Mouse (Mus musculus): Measurements from ENCODE around the gene Lyst.
A peak's percentile ranks its signal among the peaks of the same experiment; 100 is the strongest.
"Not testable (repeated sequence)": the region's sequence is repeated elsewhere in the genome, so short reads cannot be mapped to it uniquely, and the experiment has no call there.

The Lyst gene

GRCm38 (mm10) chr13:13637577-13637976, 47.4 kb downstream of the Lyst start:
- DNase-seq (ENCODE audit: low read depth, low spot score), result no peak

- DNase-seq (ENCODE audit: low read depth, low spot score), result no peak
These were observed 47.8 kb downstream of the Lyst start for GRCm38 (mm10) chr13:13637981-13638380.

DNA sequence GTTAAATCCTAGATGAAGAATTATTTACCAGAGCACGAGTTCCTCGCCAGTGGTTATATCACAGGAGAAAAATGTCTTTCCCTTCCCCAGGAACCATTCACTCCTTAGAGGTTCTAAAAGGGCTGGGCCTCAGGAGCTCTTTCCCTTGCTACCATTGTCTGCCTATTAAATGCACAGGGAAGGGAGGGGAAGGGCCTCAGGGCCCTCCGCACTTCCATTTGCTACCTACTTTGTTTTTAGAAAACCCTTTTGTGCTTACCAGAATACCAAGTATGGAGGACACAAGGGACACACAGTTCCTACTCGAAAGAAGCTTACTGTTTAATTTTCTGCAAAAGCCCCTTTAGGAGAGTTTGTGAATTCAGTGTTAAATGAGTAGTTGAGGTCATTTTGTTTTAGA, 48.5 kb downstream of the Lyst start:
- DNase-seq (ENCODE audit: low read depth, low spot score), result no peak

DNA sequence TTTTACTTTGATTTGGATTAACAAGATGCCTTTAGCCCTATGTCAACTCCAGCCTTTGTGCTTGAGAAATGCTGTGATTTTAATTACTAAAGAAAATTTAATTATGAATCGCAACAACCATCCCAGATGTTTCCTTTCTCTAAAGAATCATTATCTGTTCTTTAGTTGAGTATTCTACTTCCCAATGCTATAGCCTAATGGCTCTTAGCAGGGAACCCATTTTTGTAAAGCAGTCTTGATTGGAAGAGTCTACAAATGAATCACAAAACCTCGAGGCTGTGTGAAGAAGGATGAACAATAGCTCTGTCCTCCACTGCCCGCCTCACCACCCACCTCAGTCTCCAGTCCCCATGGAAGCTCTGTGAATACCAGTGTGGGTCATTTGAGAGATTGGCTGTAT, 57.1 kb downstream of the Lyst start:
- no peak for DNase-seq (ENCODE audit: low read depth, low spot score)

DNA sequence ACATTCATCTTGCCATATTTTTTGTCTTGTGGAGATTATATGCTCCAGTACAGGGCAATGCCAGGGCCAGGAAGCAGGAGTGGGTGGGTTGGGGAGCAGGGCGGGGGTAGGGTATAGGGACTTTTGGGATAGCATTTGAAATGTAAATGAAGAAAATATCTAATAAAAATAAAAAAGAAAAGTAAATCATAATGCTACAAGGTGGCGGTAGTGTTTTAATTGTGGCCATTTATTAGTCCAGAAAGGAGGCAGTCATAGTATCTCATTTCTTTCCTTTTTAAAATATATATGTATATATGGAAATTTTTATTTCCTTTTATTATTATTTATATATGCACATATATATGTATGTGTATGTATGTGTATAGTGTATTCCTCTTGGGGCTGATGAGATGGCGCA, 65.3 kb downstream of the Lyst start:
- no peak for DNase-seq (ENCODE audit: low read depth, low spot score)

DNA sequence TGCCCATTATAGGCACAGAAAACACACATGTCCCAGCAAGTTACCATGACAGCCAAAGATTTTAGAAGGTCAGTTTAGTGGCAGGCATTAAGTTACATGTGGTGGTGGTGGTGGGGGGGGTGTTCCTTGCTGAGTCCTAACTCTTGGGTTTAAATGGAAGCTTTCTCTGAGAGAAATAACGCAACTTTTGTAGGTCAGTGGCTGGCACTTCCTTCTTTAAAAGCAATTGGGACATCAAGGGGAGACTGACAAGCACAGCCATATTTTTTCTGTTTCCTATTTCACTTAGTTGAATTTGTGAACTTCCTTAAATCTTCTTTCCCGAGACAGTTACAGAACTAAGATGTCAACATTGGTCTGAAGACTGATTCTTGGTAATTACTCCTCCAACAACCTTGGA, 75.9 kb downstream of the Lyst start:
- DNase-seq (ENCODE audit: low read depth, low spot score), result not testable (repeated sequence)

- no peak for DNase-seq (ENCODE audit: low read depth, low spot score)
These were observed 80.5 kb downstream of the Lyst start for GRCm38 (mm10) chr13:13670669-13671068.

- no peak for DNase-seq (ENCODE audit: low read depth, low spot score)
These were observed 81.6 kb downstream of the Lyst start for GRCm38 (mm10) chr13:13671585-13672328.

GRCm38 (mm10) chr13:13674669-13675343, 84.6 kb downstream of the Lyst start:
- DNase-seq (ENCODE audit: low read depth, low spot score), result no peak

DNA sequence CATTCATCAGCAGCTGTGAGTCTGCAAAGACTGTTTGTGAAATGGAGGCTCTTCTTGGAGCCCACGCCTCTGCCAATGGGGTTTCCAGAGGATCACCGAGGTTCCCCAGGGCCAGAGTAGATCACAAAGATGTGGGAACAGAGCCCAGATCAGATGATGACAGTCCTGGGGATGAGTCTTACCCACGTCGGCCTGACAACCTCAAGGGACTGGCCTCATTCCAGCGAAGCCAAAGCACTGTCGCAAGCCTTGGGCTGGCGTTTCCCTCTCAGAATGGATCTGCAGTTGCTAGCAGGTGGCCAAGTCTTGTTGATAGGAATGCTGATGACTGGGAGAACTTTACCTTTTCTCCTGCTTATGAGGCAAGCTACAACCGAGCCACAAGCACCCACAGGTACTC, 87.7 kb downstream of the Lyst start:
- DNase-seq (ENCODE audit: low read depth, low spot score), result no peak

DNA sequence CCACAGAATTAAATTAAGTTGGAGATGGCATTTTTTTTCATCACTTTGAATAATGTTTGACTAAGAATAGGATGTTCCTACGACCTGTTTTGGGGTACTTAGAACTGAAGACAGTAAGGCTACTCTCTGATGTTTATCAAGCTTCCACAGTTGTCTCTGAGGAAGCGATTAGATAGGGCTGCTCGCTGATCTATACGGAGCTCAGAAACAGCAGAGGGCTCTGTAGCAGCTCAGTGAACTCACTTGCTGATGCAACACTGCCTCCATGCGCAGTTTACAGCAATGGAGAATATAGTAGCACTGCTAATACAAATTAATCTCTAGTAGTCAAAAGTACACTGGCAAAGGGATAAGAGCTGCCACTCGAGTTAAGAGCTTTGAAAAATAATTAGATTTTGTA, 91.4 kb downstream of the Lyst start:
- DNase-seq (ENCODE audit: low read depth, low spot score), result no peak

- DNase-seq (ENCODE audit: low read depth, low spot score), result no peak
These were observed 113.3 kb downstream of the Lyst start for GRCm38 (mm10) chr13:13703476-13703875.

DNA sequence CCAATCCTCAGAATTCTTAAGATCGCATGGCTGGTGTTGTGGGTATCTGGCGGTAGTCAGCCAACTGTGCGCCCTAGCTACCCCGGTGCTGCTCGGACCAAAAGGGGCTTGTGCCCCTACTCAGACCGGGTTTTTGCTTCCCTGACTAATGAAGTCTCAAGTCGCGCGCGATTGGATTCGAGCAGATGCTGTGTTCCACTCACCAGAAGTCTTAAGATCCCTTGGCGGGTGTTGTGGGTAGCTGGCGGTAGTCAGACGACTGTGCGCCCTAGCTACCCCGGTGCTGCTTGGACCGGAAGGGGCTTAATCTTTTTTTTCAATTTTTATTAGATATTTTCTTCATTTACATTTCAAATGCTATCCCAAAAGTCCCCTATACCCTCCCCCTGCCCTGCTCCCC, 131.2 kb downstream of the Lyst start:
- not testable (repeated sequence) for DNase-seq (ENCODE audit: low read depth, low spot score)

- DNase-seq (ENCODE audit: low read depth, low spot score), result no peak
These were observed 133.1 kb downstream of the Lyst start for GRCm38 (mm10) chr13:13723293-13723692.

GRCm38 (mm10) chr13:13723786-13724185, 133.6 kb downstream of the Lyst start:
- no peak for DNase-seq (ENCODE audit: low read depth, low spot score)

DNA sequence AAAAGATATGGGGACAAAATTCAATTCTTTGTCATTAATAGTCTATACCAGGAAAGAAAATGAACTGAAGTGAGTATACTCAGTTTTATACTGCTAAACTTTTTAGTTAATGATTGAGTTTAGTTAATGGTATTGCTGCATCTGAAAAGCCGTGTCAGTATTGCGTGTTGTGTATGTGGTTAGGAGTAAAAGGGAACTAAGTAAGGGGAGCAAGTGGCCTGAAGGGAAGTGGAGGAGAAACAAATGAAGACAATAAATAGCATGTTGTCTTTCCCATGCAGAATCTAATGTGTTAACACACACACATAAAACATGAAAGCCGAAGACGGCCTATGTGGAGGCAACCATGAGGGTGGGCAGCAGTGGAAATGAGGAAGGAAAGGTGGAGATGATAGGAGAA, 149.0 kb downstream of the Lyst start:
- no peak for DNase-seq (ENCODE audit: low read depth, low spot score)

DNA sequence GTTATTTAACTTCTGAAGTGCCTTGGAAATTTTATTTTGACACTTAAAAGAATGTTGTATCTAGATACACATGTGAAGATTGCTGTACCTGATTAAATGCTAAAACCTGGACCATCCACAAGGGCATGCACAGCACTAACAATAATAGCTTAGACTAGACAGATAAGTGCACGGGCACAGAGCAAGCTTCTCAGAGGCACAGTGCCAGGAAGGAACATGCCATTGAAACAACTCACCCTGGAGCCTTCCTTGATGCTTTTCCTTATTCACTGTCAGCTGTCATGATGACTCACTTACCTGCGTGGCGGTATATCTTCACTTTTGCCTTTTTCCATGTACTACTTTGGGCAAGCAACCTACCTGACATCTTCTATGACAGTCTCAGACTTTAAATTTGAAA, 155.7 kb downstream of the Lyst start:
- no peak for DNase-seq (ENCODE audit: low read depth, low spot score)

DNA sequence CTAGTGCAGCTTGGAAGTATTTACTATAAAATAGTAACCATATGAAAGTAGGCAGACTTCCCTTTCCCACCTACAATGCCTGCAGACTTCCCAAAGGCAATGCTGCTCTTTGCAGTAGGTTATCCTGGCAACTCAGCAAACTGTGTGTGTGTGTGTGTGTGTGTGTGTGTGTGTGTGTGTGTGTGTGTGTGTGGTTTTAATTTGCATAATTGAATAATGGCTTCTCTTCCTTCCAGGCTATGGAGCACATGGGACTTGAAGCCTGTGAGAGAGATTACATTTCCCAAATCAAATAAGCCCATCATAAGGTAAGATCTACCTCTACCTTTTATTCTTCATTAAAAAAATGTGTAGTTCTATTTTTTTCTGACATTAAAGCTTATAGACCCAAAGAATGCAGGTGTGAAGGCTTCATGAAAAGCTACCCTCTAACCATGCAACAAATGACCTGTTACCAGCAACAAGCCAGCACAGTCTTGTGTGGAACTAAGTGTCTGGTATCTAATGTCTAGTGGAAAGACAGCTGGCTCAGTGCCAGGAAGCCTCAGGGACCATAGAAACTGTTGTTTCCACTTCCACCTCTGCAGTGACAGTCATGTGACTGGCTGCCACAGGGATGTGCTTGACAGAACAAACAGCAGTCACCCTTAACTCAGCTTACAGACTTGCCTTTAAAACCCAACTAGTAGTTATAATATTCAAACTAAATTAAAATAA, 185.7 kb downstream of the Lyst start:
- DNase-seq (ENCODE audit: low read depth, low spot score), result no peak

DNA sequence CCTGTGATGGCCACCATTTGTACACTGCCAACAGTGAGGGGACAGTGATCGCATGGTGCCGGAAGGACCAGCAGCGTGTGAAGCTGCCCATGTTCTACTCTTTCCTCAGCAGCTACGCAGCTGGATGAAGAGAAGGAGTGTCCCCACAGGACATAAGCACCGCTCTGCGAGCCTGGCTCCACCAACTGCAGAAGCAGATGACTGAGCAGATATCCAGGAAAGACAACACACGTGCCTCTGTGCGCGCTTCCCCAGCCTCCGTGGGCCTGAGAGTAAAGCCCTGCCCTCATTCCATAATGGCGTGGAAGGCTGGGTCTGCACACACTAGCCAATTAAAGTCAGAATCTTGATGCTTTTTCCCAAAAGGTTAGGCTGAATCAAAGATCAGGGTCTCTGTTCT, 186.9 kb downstream of the Lyst start:
- DNase-seq (ENCODE audit: low read depth, low spot score), result no peak

- no peak for DNase-seq (ENCODE audit: low read depth, low spot score)
These were observed 187.5 kb downstream of the Lyst start for GRCm38 (mm10) chr13:13777696-13778095.

DNA sequence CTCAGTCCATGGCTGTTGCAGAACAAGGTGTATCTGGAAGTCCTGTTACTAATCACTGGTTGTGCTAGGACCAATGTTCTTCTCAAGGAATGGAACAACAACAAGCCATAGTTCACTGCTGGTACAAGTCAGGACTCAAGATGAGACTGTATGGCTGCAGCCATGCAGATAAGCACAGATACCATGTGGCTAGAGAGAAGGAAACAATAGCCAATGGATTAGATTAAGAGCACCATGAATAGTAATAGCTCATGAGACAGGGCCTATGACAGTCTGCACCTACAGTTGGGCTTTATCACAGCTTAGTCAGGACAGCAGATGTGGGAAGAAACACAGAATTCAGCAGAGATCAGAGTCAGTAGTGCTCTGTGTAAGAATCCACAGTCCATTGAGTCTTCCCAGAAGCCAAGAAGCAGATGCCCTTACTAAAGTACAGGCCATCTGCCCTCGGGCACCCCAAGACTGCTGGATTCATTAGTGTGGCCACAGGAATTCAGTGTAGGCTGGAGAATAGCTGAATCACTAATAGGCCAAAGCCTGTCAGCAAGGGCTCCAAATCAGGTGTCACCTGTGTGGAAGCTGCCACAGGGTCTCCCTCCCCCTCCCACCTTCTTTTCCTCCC, 188.8 kb downstream of the Lyst start:
- DNase-seq (ENCODE audit: low read depth, low spot score), result no peak

- peak; percentile 39 for DNase-seq (ENCODE audit: low read depth, low spot score)
These were observed 190.1 kb downstream of the Lyst start for GRCm38 (mm10) chr13:13780271-13780670.

All from forelimb bud, embryonic 11.5 days (tissue).